Mouse (Mus musculus): ENCODE measurements at regions not wholly inside any gene's neighbourhood (a gene's known extent, or its start where the extent isn't known, plus 50 kb on each side); places are given as distances from the start of the nearest gene placed in this dataset.

GRCm38 (mm10) chr17:51966573-51967284 lies 133.6 kb upstream of the Satb1 start:
- TF ChIP-seq GATA1 (IDR thresholded peaks at IDR 0.05; ENCODE audit: borderline replicate concordance, low read length), result no peak
- TF ChIP-seq FLI1 (IDR thresholded peaks at IDR 0.05; ENCODE audit: low read length), result no peak
